Mouse (Mus musculus) retina, postnatal 7 days (tissue): ENCODE measurements around the gene Rgcc.

Experiments used
- DNase-seq: peaks from one replicate; pipeline ENCODE4 v3.0.0-alpha.2; 2012; ENCODE audit warnings: low read depth, low spot score

Gene Rgcc

GRCm38 (mm10) chr14:79301466-79301875 lies at the start of gene Rgcc:
Gene Rgcc (minus strand): TSS chr14:79301645.
- DNase-seq: peak; percentile 70

- DNase-seq: no peak
These were observed 44.9 kb upstream of the Rgcc start for GRCm38 (mm10) chr14:79346384-79346783.

- no peak for DNase-seq
These were observed 34.2 kb upstream of the Rgcc start for GRCm38 (mm10) chr14:79335613-79336012.

GRCm38 (mm10) chr14:79331936-79332335 lies 30.5 kb upstream of the Rgcc start:
- no peak for DNase-seq

DNA sequence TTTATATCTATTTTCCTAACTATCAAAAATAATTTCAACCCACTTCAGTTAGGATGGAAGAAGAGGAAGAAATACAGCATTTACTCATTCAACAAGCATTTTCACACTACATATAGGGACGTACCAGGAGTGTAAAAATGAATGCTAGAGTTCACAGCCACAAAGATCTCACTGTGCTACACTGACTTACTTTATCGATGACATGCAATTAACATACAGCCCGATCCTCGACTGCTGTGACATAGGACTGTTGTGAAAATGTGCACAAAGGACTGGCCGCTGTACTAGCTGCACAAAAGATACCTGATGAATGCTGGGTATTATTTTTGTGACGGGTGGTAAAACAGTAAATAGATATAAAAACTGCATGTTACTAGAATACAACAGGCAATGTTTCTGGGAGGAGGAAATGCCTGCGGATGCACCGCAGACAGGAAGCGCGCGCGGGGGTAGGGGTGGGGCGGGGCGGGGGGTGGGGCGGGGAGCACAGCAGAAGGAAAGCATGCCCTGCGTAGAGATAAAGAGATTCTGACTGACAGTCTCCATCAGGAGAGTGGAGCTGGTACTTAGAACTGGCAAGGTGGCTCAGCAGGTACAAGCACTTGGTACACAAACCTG lies 29.6 kb upstream of the Rgcc start:
- no peak for DNase-seq

GRCm38 (mm10) chr14:79327033-79327432 lies 25.6 kb upstream of the Rgcc start:
- DNase-seq: peak; percentile 21

DNA sequence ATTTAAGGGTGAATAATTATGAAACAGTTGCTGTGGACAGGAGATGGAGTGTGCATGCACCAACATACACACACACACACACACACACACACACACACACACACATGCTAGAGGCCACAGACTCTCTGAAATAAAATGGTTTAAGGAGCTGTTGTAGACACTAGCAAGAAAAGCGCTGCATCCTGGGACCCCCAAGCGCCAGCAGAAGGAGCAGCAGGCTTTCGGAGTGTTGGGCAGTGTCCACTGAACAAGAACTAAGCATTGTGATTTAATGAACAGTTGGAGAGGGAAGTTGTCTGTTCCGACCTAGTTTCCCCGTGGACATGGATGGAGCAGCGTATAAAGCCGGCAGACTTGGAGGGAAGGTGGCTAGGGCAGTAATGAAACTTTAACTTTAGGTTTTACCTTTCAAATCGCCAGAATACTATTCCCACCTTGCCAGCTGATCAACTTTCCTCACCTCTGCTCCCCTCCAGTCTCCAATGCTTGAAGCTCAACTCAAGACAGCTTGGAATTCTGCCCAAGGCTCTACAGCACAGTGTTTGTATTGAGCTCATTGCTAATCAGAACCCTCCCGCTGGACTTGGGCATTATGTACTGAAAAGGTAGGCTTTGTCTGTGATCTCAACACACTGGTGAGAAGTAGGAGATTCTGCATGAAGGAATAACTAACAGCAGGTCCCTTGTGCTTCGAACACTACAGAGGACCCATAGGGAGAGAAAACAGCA lies 22.8 kb upstream of the Rgcc start:
- no peak for DNase-seq

- DNase-seq: no peak
These were observed 20.4 kb upstream of the Rgcc start for GRCm38 (mm10) chr14:79321881-79322280.

DNA sequence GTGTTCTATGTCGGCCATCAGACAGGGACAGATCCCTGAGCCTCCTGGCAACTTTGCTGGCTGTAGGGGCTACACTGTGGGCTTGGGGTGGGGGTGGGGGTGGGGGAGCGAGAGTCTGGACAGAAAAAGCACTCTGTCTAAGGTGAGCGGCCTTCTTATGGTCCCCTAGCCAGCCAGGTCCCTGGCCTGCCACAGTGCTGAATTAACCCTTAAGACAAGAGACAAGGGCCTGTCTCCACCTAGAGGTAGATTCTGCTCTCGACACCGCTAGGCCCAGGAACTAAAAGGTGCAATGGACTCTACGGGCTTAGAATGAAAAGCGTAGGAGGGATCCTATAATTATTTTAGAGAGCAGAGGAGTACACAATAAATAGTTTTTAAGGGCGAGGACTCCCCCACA lies 19.7 kb upstream of the Rgcc start:
- DNase-seq: no peak

GRCm38 (mm10) chr14:79317602-79318001 lies 16.2 kb upstream of the Rgcc start:
- no peak for DNase-seq

- no peak for DNase-seq
These were observed 14.4 kb upstream of the Rgcc start for GRCm38 (mm10) chr14:79315877-79316276.

DNA sequence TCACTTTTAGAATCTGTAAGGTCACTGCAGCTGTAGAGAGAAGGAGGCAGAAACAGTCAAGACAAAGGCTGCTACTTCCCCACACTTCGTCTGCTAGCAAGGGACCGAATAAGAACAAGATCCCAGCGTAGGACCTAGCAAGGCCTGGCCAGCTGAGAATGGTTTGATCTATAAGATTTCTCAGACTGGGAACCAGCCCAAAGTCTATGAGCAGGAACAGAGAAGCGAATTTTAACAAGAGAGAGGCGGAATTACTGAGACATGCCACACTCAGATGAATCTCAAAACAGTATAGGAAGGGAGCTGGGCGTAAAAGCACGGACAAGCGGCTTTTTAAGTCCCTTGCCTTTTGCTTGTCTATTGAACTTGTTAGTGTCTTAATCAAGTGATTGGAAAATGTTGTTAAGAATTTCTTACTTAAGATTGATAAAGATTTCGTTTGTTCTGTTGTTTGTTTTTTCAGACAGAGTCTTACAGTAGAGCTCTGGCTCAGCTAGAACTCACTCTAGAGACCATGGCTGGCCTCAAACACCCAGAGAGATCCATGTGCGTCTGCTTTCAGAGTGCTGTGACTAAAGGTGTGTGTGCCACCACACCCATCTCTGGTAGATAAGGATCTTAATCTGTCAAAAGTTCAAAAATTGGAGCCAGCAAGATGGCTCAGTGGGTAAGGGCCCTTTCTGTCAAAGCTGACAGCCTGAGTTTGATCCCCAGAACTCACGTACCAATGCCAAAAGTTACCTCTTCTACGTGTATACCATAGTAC lies 13.0 kb upstream of the Rgcc start:
- DNase-seq: no peak

DNA sequence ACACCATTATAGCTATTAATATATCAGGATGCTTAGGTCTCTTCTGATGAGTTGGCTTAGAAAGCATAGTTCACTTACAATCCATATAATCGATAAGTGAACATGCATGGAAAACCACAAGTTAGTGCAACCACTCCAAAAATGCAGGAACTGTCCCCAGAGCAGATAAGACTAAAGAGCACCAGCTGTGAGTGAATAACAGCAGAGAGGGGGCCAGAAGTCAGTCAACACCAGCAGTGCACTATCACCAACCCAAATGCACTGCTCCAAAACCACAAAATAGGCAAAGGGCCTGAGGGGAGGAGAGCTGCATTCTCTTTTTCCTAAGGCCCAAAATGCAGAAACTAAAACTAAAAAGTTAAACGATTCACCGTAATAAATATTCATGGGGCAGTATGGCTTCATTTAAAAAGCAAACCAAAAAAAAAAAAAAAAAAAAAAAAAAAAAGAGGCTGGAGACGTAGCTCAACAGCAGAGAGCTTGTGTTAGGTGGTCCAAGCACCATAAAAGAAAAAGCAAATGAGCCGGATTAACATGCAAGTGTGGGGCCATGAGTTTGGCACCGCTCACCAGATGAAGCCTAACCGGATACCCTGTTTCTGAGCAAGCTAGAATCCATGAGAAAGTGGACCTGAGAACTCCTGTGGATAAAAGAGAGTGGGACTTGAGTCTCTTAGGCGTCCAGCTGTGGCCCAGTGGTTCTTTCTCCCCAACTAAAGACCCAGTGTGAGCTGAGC lies 12.2 kb upstream of the Rgcc start:
- no peak for DNase-seq

DNA sequence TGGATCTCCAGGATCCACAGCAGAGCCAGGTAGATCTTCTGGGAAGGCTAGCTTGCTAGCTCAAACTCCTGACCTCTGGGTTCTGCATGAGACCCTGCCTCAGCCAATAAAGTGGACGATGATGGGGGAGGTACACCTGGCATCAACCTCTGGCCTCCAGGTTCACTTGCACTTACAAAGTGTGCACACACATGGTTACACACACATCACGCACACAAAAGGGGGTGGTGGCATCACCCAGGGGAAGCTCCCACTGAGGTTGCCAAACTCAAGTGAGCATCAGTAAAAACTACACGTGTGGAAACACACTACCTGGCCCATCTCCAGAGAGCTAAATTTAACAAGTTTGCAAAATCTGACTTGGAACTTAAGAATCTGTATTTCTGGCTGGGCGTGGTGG lies 11.3 kb upstream of the Rgcc start:
- no peak for DNase-seq

DNA sequence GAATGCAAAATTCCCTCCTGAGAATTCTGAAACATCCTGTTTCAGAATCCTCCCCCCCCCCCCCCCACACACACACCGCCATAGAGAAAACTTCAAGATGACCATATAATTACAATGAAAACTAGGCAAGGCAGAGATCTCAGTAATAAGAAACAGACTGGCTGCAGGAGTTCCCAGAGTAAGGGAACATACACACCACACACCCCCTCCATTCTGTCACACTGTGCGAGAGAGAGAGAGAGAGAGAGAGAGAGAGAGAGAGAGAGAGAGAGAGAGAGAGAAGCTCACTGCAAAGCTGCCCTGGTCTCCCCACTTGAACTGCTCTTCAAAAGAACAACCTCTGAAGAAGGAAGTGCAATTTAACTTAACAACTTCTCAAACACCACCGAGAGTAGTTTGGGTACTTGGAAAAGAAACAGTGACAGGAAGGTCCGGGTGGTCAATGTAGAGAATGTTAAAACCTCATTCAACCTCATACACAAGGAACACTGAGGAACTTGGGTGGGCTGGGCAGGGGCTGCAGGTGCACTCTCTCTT lies 10.5 kb upstream of the Rgcc start:
- no peak for DNase-seq

GRCm38 (mm10) chr14:79309115-79309514 lies 7.7 kb upstream of the Rgcc start:
- no peak for DNase-seq

GRCm38 (mm10) chr14:79308364-79308763 lies 6.9 kb upstream of the Rgcc start:
- DNase-seq: no peak

- no peak for DNase-seq
These were observed 6.5 kb upstream of the Rgcc start for GRCm38 (mm10) chr14:79307908-79308307.

GRCm38 (mm10) chr14:79307138-79307537 lies 5.7 kb upstream of the Rgcc start:
- DNase-seq: no peak

- no peak for DNase-seq
These were observed 3.5 kb upstream of the Rgcc start for GRCm38 (mm10) chr14:79304873-79305464.

- DNase-seq: no peak
These were observed 1.7 kb upstream of the Rgcc start for GRCm38 (mm10) chr14:79303150-79303549.
